Mouse (Mus musculus) adrenal gland, postnatal 4 days (tissue): ENCODE results near the gene Cyp26b1. TPM values are rescaled to one million over a fixed set of nuclear protein-coding genes. Genes with fewer than 3 reads are reported as not detected.

Source experiments
- DNase-seq, 2 experiments: peaks; one replicate each; pipeline ENCODE4 v3.0.0; 2021 to 2022; ENCODE audit warnings: low spot score in 2 of 2, mixed read lengths in 2 of 2
- total RNA-seq, 2 experiments: library from RNA; stranded (reverse); gene quantifications; 2 replicates each; pipeline ENCODE4 v1.2.3; 2021

The Cyp26b1 gene
- total RNA-seq, 2 experiments from 2014 or later = 18.7 to 21.0 TPM

DNA sequence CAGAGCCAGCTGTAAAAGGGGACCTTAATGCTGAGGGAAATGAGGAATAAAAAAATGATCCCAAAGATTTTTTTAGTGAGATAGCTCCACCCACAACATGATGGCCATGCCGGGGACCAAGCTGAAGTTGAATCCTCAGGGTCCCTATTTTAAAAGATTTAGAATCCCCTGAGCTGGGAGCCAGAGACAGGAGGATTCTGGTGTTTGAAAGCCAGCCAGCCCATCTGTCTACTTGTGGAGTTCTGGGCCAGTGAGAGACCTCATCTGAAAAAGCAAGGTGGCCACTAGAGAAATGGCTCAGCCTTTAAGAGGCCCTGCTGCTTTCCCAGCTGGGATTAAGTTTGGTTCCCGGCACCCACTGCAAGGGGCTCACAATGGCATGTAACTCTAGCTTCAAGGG lies 26.9 kb downstream of the Cyp26b1 start:
- DNase-seq = no peak

DNA sequence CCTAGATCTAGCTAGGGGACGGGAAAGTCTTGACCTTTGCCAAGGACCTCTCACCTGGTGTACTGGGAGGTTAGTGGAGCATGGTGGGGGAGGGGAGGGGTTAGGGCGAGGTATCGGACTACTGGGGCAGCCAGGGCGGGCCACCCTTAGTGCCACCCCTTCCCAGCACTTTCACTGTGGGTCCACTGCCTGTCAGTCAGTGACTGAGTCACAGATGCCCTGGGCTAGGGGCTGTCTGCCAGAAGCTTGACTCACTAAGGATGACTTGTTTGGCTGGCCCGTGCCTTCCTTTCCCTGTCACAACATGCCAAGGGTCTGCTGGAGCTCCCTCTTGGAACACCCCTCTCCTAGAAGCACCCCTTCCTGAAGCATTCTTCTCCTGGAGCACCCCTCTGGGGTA lies 28.5 kb downstream of the Cyp26b1 start:
- DNase-seq = no peak

DNA sequence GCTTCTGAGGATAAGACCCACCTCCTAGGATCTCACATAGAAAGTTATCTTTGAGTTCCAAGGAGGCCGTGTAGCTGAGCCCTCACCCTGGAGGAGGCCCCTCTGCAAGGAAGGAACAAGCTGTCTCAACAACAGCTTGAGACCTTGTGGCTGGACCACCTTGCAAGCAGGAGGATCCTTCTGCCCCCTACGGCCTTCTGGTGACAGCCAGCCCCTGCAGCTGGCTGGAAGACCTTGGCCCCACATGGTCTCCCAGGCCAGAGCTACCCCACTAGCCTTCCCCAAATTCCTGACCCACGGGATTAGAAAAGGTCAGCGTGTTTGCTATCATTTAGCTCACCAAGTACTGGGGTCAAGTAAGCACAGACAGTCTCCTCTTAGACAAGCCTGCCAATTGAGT lies 30.8 kb downstream of the Cyp26b1 start:
- DNase-seq = no peak

DNA sequence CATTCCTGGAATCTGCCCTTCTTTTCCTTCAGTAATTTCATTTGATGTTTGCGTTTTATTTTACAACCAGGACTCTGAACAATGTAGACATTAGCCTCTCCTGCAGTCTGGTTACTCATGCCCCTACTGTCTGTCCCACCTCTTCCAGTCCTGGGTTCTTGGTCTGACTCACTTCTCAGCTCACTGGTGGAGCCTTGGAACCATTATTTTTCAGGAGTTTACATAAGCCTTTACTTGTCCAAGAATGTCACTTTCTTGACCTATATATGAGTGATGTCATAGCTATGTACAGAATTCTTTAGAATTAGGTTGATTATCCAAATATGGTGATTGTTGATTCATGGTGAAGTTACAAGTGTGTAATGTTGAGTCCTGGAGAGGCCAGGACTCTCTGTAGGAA lies 32.5 kb downstream of the Cyp26b1 start:
- DNase-seq = no peak

DNA sequence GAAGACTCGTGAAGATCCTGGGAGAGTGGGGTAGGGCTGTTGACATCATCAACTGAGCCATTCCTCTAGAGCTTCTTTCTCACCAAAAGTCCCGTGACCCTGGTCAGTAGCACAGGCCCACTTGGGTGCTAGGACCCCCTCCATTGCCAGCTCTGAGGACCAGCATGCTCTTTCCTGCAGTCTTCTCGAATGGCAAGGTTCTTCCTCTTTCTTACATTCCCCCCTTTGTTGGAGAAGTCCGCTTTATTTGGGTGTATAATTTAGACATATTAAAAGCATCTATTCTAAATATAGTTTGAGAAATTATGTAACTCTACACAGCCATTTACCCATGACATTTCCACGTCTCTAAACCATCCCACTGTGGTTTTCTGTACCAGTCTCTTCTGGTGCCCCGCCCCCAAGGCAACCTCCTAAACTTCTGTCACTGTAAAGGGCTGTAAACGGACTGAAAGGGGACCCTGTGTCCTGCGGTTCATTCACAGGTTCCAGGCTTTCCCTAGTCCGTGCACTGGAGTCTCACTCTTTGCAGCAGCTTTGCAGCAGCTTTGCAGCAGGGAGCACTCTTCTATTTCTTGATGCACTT lies 43.8 kb downstream of the Cyp26b1 start:
- DNase-seq = no peak

DNA sequence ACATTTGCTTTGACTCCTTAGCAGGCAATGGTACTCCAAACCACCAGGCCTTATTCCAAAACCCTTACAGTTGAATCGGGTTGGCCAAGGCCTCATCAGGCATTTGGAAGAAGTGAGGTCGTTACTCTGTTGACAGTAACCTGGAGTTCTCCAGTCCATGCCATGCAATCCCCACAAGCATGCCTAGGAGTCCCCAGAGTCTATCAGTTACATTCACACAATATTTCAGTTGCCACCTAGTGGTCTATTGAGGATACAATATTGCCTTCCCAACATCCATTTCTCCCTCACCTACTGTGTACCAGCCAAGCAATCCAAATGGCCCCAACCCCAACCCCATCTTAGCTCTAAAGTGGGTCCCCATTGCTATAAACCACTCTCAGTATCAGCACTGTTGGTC lies 48.3 kb downstream of the Cyp26b1 start:
- DNase-seq = no peak

DNA sequence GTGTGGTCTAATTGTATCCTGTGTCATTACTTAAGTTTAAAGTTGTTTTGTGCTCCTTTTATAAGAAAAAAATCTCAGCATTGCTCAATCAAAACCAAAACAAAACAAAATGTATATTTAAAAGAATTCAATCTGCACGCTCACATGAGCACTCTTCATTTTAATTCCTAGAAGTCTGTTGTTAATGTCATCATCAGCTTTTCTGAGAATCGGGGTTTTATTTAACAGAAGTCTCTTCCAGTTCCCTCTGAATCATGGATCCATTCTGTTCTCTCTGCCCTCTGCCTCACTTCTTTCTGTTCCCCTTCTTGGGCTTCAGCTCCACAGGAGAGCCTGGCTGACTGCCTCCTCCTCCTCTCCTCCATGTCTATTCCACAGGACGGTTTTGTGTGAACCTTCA lies 49.3 kb downstream of the Cyp26b1 start:
- no peak for DNase-seq

DNA sequence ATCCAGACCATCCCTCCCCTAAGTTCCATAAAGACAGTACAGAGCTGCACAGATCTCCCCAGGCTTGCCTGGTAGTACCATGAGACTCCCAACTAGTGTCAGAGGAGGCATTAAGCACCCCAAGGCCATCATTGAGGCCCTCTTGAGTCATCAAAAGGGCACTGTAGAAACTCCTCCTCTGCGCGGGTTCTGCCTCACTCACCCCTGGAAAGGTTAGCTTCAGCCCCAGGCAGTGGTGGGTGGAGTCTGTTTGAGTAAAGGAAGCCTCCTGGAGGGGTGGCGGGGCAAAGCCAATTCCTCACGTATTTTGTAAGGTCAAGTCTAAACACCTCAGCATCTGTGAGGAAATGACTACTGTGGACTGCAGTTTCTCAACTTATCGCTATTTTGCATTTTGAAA lies 50.2 kb downstream of the Cyp26b1 start:
- DNase-seq = no peak

DNA sequence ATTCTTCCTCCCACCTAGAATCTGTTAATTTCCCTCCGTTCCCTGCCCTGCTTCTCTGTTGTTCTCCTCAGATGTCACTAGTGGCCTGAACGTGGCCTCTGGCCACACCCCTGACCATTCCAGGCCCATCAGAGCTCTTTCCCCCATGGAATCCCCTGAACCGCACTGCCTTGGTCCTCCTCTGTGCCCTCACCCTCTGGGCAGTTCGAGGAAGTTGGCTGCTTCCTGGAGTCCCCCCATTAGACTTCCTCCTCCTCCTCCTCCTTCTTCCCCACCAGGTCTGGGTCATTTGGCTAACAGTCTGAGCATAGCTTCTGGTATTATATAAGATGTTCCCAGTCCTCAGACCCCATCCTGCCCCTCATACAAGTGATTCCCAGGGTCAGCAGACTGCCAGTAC lies 53.8 kb downstream of the Cyp26b1 start:
- DNase-seq = no peak

DNA sequence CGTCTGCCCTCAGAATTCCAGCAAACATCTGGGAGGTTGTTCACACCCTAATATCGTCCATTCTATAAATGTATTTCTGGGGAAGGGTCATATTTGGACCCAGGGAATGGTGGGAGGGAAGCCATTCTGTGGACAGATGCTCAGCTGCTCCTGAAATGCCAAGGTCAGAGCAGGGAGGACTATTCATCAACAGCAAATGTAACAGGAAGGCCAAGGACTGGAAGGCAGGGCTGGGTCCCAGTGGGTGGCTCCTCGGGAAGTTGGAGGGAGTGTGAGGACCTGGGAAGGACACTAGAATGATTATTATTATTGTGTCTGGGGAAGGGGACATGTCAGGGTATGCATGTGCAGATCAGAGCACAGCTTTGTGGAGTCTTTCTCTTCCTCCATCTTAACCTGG lies 55.0 kb downstream of the Cyp26b1 start:
- DNase-seq = no peak

DNA sequence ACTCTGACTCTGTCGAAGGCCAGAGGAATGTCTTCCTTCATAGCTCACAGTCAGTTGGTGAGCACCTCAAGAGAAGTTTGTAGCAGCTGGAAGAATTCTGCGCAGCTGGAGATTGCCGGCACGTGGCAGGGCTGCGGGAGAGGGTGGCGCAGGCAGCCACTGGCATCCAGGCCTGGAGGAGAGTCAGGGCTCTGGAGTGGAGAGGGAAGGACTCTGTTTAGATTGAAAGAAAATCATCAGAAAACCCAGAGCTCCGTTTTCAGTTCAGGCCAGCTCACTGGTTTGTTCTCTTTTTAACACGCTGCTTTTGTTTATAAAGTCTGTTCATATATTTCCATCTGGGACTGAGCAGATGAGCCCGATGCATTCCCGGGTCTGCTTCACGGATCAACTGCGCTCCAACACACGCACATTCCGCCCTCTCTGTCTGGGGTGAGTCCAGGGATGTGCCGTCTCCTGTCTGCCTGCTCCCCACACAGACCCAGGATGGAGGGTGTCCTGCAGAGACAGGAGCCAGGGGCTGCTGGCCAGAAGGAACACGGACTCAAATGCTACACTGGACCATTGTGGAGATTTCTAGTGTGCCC lies 56.0 kb downstream of the Cyp26b1 start:
- DNase-seq = no peak

DNA sequence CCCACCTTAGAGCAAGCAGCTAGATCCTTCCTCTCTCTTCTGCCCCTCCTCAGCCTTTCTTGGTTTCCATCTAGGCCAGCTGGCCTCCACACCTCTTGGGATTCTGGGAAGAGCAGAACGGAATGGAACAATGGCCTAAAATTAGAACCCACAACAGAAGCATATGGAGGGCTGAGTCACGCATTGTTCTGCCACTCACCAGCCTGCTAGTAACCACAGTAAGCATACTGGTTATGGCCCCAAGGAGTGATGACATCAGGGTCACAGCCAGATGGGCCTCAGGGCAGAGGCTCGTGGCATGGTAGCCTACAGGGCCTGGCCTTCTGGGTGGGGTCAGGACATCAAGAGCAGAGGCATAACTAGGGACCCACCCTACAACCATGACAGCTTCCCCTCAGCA lies 58.8 kb downstream of the Cyp26b1 start:
- DNase-seq = no peak

DNA sequence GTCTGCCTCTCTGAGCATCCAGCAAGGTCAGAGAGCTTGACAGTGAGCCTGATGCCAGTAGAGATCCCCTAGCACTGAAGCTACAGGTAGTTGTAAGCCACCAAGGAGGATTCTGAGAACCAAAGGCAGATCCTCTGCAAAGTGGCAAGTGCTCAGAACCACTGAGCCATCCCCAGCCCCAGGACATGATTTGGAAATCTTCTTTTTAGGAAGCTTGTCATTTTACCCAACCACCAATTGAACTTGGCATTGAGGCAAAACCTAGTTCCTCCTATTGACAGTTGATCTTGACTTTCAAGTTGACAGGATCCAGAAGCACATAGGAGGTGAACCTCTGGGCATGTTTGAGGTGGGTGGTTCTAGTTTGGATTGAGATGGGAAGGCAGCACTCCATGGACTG lies 63.8 kb downstream of the Cyp26b1 start:
- DNase-seq = no peak

DNA sequence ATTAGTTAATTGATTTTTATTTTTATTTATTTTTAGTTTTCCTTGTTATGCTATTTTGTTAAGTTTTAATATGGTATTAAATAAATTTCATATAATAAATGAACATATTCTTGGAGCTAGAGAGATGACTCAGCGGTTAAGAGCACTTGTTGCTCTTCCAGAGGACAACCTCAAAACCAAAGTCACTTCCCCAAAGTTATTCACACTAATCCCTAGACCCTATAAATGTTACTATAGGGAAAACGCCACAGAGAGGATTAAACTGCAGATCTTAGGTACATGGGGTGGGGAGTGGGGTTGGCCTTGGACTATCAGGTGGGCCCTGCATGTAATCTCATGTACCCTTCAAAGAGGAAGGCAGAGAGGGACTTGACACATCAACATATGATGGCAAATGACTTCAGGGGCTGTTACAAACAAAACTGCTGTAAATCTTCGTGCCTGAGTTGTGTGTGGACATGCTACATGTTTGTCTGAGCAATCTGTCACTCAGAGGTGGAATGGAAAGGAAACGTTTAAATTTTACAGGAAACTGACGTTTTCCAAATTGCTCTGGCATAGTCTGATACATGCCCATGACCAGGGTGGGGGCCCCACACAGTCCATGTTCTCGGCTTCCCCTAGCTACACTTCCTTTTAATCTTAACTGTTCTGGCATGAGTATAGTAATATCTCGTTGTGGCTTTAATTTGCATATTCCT lies 68.7 kb downstream of the Cyp26b1 start:
- DNase-seq = no peak
